Mouse (Mus musculus) CD4-positive, CD25-positive, alpha-beta regulatory T cell, adult 4 months (primary cell): Measurements from ENCODE around the gene Rpap3. TPM values are rescaled to one million over a fixed set of nuclear protein-coding genes. Genes with fewer than 3 reads are reported as not detected.
"Not testable (repeated sequence)": the region's sequence is repeated elsewhere in the genome, so short reads cannot be mapped to it uniquely, and the experiment has no call there.

Experiments used
- ATAC-seq: one replicate; pipeline ENCODE4 v1.8.0; 2017
- polyA plus RNA-seq, 2 experiments: library from polyadenylated mRNA; unstranded; fragments of 100-300 nt; shearing (Covaris generic); gene quantifications; one replicate each; pipeline ENCODE4 v1.2.1; 2017

The Rpap3 gene
- polyA plus RNA-seq, 2 experiments from 2014 or later: 25.7 to 31.8 TPM

DNA sequence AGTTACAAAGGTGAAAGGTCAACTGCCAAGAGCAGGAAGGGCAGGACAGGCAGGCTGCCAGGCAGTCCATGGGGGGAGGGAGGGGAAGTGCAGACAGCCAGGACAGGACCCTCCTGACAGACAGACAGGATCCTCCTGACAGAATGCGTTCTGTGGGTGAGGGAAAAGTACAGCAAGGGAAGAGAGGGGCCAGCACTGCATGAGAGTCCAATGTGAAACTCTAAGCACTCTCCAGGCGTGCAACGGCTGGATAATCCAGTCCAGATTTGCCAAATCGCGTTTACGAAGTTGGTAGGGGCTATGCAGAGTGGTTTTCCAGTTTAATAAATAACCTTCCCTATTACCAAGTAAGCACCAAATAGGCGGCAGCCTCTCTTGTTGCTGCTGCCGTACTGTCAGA, 23.6 kb downstream of the Rpap3 start:
- no peak for ATAC-seq

DNA sequence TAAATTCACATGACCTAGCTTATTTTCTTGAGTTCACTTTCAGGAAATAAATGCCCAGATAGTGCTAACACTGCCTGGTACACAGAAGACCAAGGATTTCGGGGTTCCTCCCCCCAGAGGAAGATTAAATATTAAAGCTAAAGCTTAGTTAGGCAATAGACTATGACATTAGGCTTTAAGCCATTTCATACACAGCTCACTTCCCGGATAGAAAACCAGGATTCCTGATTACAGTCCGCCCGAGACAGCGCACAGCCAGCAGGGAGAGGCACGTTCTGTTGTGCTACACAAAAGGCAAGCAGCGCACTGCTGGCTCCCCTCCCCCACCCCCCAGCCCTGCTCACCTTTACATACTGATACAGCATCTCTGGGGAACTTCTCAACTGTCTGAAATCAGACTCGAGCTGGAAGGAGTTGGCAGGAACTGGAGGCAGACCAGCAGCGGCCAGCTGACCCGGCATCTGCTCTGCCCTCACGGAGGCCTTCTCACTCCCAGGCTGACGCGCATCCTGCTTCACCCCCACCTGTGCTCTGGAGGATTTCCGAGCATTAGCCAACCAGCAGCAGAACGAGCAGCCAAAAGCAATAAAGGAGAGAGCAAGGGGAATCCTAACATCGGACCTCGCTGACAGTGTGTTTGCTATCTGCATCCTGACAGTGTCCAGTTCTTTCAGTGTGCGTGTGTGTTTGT, 25.5 kb downstream of the Rpap3 start:
- ATAC-seq: no peak

DNA sequence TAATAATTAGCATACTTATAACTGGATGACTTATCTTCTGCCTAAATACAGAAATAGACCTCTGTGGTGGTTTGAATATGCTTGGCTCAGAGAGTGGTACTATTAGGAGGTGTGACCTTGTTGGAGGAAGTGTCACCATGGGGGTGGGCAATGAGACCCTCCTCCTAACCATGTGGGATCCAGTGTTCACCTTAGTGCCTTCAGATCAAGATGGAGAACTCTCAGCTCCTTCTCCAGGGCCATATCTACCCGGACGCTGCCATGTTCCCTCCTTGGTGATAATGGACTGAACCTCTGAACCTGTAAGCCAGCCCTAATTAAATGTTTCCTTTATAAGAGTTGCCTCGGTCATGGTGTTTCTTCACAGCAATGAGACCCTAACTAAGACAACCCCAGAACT, 28.3 kb downstream of the Rpap3 start:
- ATAC-seq: no peak

DNA sequence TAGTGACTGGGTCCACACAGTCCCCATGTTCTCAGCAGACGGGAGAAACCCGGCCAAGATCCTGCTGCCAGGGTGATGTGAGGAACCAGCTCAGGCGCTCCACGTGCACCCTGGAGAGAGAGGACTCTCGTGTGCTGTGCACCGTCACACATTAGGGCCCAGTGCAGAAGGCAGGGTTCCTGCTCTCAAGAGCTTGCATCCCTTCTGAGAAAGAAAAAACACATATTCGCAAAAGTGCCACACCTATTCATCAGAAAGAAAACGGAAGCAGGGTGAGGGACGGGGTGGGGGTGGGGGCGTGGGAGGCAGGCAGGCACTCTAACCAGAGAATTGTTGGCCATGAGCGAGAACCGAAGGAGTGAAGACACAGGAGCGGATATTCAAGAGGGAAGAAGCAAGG, 29.7 kb downstream of the Rpap3 start:
- ATAC-seq: peak; percentile 71

DNA sequence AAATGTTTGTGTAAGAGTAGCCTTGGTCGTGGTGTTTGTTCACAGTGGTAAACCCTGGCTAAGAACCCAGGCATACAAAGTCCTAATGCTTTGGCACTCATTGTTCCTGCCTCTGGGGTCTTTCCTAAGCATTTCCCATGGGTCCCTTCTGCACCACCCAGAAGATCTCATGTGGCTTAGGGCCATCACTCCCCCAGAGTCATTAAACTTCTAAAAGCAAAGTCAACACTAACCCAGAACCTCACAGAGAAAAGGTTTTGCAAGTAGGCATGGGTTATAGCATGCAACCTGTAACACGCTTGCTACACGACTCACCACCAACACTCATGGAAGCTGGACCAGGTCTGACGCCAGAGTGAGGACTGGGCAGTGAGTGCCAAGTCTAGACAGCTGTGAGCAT, 31.2 kb downstream of the Rpap3 start:
- no peak for ATAC-seq

DNA sequence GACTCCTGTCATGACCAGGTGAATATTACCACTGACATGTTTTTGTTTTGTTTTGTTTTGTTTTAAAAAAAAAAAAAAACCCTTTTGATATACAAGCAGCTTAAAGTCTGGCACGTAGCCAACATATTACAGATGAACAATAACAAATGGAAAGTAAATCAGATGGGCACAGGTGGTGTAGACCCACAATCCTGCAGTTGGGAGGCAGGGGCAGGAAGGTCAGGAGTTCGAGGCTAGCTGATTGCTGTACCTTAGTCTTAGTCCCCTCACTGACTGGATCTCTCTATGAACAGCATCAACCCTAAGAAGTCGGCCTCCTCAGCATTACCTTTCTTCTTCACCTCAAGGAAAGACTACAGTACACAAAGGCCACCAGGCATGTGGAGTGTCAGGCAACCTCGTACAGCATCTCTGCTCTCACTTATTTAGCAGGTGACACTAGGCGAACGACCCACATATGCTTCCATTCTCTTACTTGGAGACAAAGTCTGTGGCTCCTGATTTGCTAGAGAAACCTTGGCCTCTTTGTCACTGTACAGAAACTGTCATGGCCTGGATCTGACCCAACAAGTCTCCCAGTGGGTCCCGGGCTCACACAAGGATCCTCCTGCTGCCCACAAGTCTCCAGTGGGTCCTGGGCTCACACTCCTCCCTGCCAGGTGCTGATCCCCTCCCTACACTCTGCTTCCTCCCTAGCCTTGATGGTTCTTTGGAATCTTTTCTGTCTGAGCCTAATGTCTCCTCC, 32.2 kb downstream of the Rpap3 start:
- ATAC-seq: no peak

DNA sequence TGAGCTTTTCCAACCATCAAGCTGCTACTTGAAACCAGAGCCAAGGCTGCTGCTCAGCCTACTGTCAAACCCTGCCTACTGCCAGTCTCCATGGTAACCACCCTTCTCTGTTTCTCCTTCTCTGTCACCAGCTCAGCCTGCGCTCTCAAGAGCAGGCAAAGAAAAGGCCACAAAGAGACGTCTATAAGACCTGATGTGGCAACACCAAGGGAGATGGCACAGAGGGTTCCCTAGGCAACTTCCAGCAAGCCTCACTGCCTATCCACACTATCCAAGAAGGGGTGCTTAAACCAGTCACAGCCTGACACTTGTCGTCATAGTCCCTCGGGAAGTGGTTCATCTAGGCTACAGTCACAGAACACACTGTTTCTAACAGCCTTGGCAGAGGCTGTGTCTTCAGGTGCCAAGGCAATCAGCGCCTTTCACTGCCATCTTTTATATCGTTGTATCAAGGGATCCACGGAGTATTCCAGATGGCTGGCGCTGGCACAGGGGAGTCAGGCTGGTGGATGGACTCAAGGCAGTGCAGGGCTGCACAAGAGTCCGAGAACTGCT, 33.3 kb downstream of the Rpap3 start:
- ATAC-seq: peak; percentile 24

DNA sequence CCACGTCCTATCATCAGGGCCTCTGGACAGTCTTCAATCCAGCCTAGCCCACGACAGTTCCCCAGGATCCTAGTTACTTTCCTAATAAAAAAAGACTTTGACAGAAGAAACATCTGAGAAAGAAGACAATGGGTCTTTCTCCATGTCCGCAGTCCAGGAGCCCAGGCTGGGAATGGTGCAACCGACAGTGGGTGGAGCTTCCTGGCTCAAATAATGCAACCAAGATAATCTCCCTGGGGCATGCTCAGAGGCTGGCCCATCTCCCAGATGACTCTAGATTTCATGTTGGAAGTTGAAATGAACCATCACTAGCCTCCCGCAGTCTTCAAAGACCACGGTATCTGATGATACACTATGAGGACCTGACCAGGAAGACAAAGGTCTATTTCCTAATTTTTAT, 35.1 kb downstream of the Rpap3 start:
- no peak for ATAC-seq

DNA sequence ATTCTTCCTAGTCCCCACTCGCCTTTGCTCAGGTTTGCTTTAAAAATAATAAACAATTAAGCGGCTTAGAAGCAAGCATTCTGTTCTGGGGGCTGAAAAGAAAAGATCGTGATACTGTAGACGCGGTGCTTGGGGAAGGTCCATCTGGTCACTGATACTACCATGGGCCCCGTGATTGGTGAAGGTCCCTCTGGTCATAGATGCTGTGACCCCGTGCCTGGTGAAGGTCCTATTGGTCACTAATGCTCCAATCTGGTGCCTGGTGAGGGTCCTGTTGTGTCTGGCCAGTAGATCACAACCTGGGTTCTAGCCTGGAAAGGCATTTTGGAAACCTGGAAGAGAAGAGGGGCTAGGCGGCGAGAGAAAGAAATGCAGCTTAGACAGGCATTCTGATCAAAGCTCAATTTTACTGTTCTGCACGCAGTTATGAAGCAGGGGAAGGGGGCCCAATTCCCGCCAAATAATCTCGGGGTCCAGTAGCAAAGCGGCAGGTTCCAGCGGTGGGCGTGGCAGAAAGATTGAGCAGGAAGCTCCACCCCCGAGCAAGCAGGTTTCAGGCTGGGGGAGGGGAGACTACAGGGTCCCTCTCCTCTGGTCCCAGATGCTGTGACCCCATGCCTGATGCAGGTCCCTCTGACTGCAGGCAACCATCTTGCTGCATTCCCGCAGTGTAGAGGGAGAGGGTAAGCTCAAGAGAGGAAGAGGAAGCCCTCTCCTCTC, 37.3 kb downstream of the Rpap3 start:
- ATAC-seq: not testable (repeated sequence)

DNA sequence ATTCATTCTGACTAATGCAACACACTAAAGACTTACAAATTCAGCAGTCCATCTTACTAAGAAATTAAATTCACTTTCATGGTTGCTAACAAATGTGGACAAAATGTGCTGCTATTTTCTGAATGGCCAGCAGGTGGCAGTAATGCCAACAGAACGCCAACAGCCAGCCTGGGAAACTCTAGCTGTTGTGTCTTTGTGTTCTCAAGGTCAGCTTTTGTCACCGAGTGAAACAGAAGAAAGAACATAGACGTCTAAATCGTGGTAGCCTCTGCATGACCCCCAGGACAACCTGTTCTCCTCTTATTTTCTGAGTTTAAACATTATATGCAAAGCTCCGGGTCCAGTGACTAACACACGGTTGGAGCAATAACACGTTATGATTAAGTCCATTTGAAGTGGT, 38.2 kb downstream of the Rpap3 start:
- peak; percentile 28 for ATAC-seq

DNA sequence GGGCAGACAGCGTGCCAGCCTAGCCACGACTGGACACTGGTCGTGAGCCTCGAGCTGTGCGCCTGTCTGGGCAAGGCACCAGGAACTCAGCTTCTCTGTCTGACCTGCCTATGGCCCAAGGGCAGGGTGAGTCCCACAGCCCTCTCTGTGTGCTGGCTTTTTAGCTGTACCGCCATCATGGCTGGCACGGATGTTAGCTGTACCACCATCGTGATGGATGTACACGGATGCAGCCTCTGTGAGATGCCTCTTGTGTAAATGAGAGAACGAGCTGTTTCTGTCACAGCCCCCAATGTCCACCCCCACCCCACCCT, 39.2 kb downstream of the Rpap3 start:
- ATAC-seq: no peak

DNA sequence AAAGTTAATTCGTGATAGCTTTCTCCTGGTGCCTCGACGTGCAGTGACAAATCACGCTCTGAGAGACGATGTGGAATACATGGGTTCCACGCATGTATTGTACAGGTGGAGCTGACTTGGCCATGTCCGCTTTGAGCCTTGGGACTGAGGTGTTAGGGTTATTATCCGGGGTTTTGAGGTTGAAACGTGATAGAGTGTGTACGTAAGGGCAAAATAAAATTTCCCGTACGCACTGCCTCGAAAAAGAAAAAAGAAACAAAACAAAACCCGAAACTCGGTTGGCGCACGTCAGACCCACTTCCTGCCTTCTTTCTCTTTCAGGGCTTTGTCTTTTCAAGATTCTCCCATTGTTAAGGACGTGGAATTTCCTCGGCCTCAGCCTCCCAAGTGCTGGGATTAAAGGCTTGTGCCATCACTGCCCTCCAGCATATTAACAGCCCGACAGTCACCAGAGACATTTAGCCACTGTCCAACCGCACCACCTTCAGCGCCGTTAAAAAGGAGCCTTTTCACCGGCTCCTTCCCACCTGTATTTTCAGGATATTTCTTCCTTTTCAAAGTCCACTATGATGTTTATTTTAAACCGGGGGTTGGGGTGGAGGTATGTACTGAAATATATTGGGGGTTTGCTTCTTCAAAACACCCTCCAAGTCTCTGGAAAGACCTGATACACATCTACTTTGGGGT, 39.7 kb downstream of the Rpap3 start:
- peak; percentile 51 for ATAC-seq

DNA sequence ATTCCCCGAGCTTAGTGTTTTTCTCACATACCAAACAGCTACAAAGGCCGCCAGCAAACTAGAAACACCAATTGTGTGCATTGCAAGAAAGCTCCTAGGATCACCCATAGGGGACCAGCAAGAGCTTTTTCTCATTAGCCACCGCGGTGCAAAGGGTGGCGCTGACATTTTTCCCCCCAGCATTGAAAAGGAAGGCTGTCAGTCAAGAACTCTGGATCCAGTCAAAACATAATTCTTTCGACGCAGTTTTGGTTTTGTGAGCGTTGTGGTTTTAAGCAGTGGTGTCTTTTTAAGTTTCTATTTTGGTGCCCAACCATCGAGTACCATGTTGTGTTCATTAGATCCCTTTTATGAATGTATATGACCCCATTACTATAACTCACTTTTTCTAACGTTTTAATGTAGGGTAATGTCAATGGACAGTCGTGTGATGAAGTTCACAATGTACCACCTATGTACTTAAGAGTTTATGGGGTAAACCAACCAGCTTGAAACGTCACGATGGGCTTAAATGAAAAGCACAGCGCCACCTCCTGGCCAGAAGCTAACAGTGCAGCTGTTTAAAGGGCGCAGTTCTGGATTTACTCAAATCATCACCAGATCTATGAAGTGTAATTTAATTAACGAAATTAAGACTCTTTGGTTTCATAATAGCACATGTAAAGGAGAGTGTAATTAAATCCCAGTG, 40.5 kb downstream of the Rpap3 start:
- ATAC-seq: peak; percentile 21

DNA sequence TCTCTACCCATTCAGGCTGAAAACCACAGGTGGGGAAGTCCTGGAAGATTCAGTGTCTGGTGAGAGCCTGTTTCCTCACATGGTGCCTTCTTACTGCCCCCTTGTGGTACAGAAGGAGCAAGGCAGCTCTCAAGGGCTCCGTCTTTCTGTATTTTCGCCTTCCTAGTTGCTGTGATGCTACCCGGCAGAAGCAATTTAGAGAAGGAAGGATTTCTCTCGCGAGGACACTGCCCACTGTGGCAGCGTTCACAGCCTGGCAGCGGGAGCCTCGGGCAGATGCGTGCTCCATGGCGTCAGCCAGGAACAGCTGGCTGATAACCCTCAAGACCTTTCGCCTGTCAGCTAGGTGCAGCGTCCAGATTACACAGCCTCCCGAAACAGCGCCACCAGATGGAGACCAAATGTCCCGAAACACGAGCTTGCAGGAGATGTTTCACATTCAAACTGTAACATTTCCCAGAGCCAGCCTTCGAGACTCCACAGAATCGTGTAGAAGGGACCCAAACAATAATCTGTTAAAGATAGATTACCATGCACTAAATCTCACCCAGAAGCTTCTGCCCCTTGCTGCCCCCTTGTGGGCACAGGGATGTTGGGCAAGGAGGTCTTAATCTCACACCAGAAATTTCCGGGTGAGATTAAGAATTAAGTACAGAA, 41.7 kb downstream of the Rpap3 start:
- peak; percentile 56 for ATAC-seq

DNA sequence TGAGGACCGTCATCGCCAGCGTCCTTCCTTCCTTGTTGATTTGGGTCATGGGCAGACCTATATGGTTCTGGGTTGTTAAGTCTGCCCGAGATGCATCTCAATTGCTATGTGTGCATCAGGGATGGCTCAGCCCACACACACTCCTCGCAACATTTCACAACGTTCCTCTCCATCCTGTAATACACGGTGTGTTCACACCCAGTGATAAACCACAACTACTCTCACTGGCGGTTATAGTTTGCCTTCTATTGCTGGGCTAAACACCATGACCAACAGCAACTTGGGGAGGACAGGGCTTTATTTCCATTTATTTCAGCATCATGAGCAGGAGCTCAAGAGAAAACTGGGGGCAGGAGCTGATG, 46.9 kb downstream of the Rpap3 start:
- ATAC-seq: no peak

DNA sequence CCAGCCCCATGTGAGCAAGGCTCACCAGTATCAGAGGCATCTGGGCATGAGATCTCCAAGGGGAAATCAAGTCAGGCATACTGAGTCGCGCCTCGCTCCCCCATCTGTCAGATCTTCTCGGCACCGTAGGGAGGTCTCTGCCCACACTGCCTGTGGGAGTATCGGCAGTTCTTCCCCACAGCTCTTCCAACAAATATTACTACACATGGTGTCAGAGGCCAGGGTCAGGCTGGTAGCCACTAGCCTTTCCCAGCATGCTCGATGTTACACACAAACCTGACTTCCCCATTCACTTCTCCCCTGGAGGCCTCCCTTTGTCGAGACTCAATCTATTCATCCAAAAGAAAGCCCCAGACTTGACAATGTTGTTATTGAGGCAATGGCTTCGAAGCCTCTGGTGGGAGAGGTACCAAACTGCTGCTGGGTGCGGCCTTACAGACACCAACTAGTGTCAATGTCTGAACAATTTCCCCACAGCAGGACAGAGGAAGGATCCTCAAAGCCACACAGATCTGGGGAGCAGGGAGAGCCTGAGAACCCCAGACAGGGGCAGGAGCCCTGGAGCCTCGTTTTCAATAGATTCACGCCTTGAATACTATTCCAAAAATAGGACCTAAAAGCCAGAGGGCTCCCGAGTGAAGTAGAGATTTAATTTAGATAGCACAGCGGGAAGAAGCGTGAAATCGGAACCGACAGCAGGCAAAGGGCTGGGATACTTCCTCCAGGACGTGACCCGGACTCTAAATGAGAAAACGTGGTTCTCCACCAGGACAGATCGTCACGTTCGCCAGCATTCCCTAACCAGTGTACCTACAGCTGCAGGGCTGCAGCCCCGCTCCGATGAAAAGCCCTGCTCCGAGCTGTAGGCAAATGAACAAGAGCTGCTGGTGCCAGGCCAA, 47.5 kb downstream of the Rpap3 start:
- ATAC-seq: no peak

DNA sequence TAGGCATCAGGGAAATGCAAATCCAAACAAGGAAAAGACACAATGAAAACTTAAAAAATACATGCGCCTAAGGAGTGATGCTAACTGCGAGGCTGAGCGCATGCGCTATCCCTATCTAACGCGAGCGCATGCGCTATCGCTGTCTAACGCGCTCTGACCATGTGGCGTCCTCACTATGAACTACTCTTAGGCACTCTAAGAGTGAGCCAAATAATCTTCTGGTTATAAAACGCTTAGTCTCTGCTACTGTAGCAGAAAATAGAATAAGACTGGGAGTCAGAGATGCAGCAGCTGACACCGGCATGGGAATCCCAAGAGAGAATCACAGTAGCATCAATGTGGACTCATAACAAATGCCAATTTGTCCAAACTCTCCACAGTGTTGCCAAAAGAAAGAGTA, 48.2 kb downstream of the Rpap3 start:
- no peak for ATAC-seq

DNA sequence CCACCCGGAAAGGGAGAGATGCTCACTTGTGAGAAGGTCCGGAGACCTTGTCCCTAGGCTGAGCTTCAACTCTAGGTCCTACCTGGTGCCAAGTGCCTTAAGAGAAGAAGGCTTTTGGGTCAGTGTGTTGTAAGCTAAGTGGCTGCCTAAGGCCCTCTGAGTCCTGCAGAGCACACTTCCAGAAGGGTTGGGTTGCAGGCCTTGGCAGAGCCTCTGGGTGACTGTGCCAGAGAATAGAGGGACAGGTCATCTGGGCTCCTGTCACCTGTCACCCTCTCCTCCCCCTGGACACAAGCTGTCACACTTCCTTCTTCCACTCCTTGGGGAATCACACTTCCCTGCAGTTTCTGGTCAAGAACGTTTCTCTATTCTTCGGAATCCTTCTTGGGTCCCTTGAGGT, 55.9 kb downstream of the Rpap3 start:
- ATAC-seq: no peak

DNA sequence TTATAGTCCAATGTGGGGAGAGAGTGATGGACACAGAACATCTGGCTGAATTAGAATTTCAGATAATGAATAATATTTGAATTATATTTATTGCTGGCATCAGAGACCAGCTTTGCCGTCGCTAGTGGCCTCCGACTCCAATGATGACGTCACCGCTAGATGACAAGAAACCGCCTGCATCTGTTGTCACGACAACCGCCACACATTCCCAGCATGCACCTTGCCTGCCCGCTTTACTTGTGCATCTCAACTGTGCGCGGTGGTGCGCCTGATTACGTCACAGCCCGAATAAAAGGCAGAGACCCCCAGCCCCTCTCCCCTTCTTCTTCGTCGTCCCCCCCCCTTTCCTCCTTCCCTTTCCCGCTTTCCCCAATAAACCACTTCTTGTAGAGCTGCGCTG, 57.4 kb downstream of the Rpap3 start:
- no peak for ATAC-seq

DNA sequence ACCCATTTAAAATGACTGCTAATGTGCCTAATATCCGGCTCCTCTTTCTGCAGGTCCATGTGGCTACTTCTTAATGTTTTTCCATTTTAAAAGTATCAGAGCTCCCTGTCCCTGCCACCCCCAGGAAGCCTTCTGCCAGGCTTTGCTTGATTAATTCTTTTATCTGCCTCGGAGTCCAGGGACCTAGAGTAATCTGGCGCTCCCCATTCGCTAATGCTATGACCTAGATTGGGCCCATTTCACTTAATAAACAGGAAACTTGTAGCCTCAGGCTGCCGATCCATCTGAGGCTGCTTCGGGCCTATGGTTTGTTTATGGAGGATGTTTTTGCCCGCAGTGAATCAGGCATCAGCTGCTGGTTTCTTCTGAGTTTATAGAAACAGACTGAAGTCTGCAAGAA, 59.2 kb downstream of the Rpap3 start:
- no peak for ATAC-seq

DNA sequence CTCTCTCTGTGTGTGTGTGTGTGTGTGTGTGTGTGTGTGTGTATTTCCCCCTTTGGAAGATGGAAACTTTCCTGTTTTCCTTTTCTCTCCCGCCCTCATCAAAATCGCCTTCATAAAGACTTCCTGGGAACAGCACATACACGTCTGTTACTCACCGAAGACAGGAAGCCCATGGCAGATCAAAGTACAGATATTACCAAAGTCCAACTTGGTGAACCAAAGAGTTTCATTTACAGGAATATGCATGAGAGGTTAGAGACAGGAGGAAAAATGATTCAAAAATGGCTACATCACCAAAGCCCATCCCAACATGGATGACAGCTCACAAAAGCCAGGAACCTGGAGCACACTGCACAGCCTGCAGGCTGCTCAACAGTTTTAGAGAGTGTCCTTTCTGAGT, 61.6 kb downstream of the Rpap3 start:
- no peak for ATAC-seq
